Mouse (Mus musculus): ENCODE measurements at regions not wholly inside any gene's neighbourhood (a gene's known extent, or its start where the extent isn't known, plus 50 kb on each side); places are given as distances from the start of the nearest gene placed in this dataset.

GRCm38 (mm10) chr5:136633901-136634300 lies 59.0 kb upstream of the Myl10 start:
- TF ChIP-seq CTCF (IDR thresholded peaks at IDR 0.05; ENCODE audit: control insufficient read depth, insufficient read depth, insufficient replicate concordance, low read depth, low read length) (no peak), POLR2A (IDR thresholded peaks at IDR 0.05; ENCODE audit: control insufficient read depth, low read depth, low read length) (no peak)
